Mouse (Mus musculus): ENCODE data around the gene Adam21. TPM values are rescaled to one million over a fixed set of nuclear protein-coding genes. Genes with fewer than 3 reads are reported as not detected.

Adam21 gene
- not detected in 2 replicates for polyA plus RNA-seq (2012; rRNA removed; ENCODE audit: low replicate concordance)

GRCm38 (mm10) chr12:81568374-81568773 lies at the start of gene Adam21:
Gene Adam21, minus strand, starts transcription at chr12:81568474.

DNA sequence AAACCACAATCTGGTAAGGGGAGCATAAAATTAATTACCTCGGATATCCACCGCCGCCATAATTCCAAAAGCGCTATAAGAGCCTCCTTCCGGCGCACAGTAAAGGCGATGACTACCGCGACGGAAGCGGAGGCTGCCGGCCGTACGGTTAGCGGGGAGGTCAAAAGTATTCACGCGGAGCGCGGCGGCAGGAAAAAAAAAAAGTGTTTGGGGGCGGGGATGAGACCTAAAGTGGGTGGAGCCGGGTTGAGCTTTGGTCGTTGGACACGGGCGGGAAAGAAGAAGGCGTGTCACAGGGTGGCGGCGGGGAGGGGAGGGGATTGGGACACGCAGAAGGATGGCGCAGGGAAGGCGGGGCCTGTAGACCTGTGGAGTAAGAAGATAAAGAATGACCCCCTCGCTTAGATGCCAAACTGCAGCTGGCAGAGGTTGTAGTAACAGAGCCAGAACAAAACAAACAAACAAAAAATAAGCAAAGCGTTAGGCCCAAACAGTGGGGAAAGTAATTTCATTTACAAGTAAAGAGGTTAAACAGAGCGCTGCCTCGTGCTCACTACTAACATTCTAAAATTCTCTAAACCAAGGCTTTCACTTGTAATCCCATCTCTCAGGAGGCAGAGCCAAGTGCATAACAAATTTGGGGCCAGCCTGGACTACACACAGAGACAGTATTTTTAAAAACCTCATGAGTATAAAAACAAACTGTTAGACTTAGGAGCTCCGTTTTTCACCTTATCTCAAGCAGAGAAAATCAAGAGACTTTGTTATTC lies 26.8 kb upstream of the Adam21 start, which contains the start of gene Med6:
Med6 (minus strand) TSS at position 107 of the 770 bp plus-strand sequence.

GRCm38 (mm10) chr12:81532316-81533028 lies 35.8 kb downstream of the Adam21 start, which contains the start of the genes Gm20498 and Synj2bp:
Gene Gm20498, minus strand, starts transcription at chr12:81532905.
Gene Synj2bp, minus strand, starts transcription at chr12:81532911.

Other genes with a start within 250 kb of the Adam21 start
- 0.30 and 0.88 TPM in 2 replicates for gene Slc8a3, start 235.3 kb downstream of the Adam21 start, polyA plus RNA-seq (2012; rRNA removed; ENCODE audit: low replicate concordance)
- 0.21 and 0.39 TPM in 2 replicates for gene Gm4787, start 189.0 kb downstream of the Adam21 start, polyA plus RNA-seq (2012; rRNA removed; ENCODE audit: low replicate concordance)
- gene Adam4, start 146.5 kb downstream of the Adam21 start, polyA plus RNA-seq (2012; rRNA removed; ENCODE audit: low replicate concordance), result 0.31 and 0.67 TPM in 2 replicates
- 74.8 and 78.5 TPM in 2 replicates for gene Cox16, start 83.3 kb downstream of the Adam21 start, polyA plus RNA-seq (2012; rRNA removed; ENCODE audit: low replicate concordance)
- gene Gm20498, start 35.6 kb downstream of the Adam21 start, polyA plus RNA-seq (2012; rRNA removed; ENCODE audit: low replicate concordance), result 10.2 and 15.6 TPM in 2 replicates
- gene Synj2bp, start 35.6 kb downstream of the Adam21 start, polyA plus RNA-seq (2012; rRNA removed; ENCODE audit: low replicate concordance), result 29.4 and 30.6 TPM in 2 replicates
- 0.76 and 1.2 TPM in 2 replicates for gene Med6, start 26.5 kb upstream of the Adam21 start, polyA plus RNA-seq (2012; rRNA removed; ENCODE audit: low replicate concordance)
- 0.50 and 0.55 TPM in 2 replicates for gene Ttc9, start 62.8 kb upstream of the Adam21 start, polyA plus RNA-seq (2012; rRNA removed; ENCODE audit: low replicate concordance)
- 3.0 and 4.3 TPM in 2 replicates for gene Map3k9, start 212.7 kb upstream of the Adam21 start, polyA plus RNA-seq (2012; rRNA removed; ENCODE audit: low replicate concordance)